Mouse (Mus musculus) G1E (cell line): ENCODE measurements around the gene Gm26897. TPM values are rescaled to one million over a fixed set of nuclear protein-coding genes. Genes with fewer than 3 reads are reported as not detected.

Experiments
- ATAC-seq: 2 replicates; pipeline ENCODE4 v1.8.0; 2016; ENCODE audit warnings: mild to moderate bottlenecking; ENCODE audit not compliant: insufficient number of reproducible peaks, poor library complexity, low FRiP score, severe bottlenecking; ENCODE audit errors: extremely low read depth
- DNase-seq: peaks from one replicate; pipeline ENCODE4 v3.0.0; 2012; ENCODE audit warnings: low spot score
- H3K27me3 ChIP-seq: 2 replicates; pipeline ENCODE4 v1.6.1; 2012; ENCODE audit warnings: mild to moderate bottlenecking, low read length, inconsistent platforms; ENCODE audit not compliant: insufficient read depth
- H3K36me3 ChIP-seq: replicated peaks from 2 replicates; pipeline ENCODE3; 2012; ENCODE audit warnings: mild to moderate bottlenecking, inconsistent platforms
- H3K4me1 ChIP-seq: 2 replicates; pipeline ENCODE4 v1.6.1; 2012; ENCODE audit warnings: low read depth, low read length, inconsistent platforms, mixed read lengths; ENCODE audit not compliant: insufficient read depth
- H3K4me3 ChIP-seq: 2 replicates; pipeline ENCODE4 v1.5.1; 2012; ENCODE audit warnings: low read depth, mild to moderate bottlenecking, inconsistent platforms, low read length, moderate library complexity, mixed read lengths
- H3K9me3 ChIP-seq: replicated peaks from 2 replicates; pipeline ENCODE4 v1.6.1; 2012; ENCODE audit warnings: inconsistent platforms
- CTCF ChIP-seq: IDR thresholded peaks from 2 replicates; pipeline ENCODE4 v1.5.1; 2012; ENCODE audit warnings: low read depth, low read length, inconsistent platforms, mixed read lengths
- GATA1 ChIP-seq: IDR thresholded peaks from 2 replicates; pipeline ENCODE4 v1.6.1; 2012; ENCODE audit warnings: borderline replicate concordance, low read length, inconsistent platforms, mixed read lengths
- GATA2 ChIP-seq: IDR thresholded peaks from 2 replicates; pipeline ENCODE4 v1.6.1; 2012; ENCODE audit warnings: low read depth, low read length, inconsistent platforms, borderline replicate concordance
- POLR2AphosphoS5 ChIP-seq: IDR thresholded peaks from 2 replicates; pipeline ENCODE4 v1.6.1; 2012; ENCODE audit warnings: low read depth, low read length, inconsistent platforms; ENCODE audit not compliant: insufficient replicate concordance
- TAL1 ChIP-seq: conservative IDR thresholded peaks from 2 replicates; pipeline ENCODE4 v1.6.1; 2012; ENCODE audit warnings: low read depth, low read length, inconsistent platforms, mixed read lengths
- polyA plus RNA-seq: library from polyadenylated mRNA; stranded (reverse); fragments of >175 nt; gene quantifications from 2 replicates; pipeline ENCODE4 v1.2.3, GENCODE M21; 2012
- total RNA-seq, 2 experiments: library from RNA; stranded (forward) in 1 of 2; stranded (reverse) in 1 of 2; fragments of 200-1000 nt in 1 of 2; fragments of >200 nt in 1 of 2; fragmentation: Nextera tagmentation in 1 of 2; gene quantifications; 2 replicates each; pipeline ENCODE4 v1.2.3; 2014 to 2017

Gm26897 gene
- total and polyA plus RNA-seq, 3 experiments = not detected

GRCm38 (mm10) chr5:111703586-111703985 is 30.1 kb upstream of the Gm26897 start:
- Histone ChIP-seq H3K9me3 (peaks cover 88% of the 10 kb centered on the region), H3K4me3 (no peak overlapping the region), H3K4me1 (no peaks in the 10 kb centered on the region), H3K36me3 (no peaks in the 10 kb centered on the region), H3K27me3 (no peaks in the 10 kb centered on the region)
- DNase-seq = no peak
- TF ChIP-seq CTCF (no peak), POLR2AphosphoS5 (no peak), GATA2 (no peak), TAL1 (no peak), GATA1 (no peak)
- no peak for ATAC-seq

DNA sequence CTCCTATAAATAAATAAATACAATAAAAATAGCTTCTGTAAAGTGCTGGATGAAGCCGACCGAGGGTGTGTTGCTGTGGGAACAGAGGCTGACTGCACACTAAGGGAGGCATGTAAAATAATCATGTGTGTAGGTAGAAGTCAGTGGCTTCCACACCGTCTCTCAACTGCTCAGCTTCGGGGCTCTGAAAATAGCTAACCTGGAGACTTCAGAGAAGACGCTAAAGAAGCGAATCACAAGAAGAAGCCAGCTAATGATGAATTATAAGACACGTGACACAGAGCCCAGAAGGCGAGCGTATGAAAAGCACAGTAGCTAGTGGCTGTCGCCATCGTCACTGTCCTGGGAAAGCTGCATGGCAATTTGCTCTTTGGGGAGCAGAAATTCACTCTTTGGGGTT is 29.4 kb upstream of the Gm26897 start:
- peaks cover 88% of the 10 kb centered on the region for H3K9me3 ChIP-seq
- TF ChIP-seq GATA2 = no peak
- no peak for TF ChIP-seq TAL1
- TF ChIP-seq POLR2AphosphoS5 = no peak
- no peak for TF ChIP-seq GATA1
- TF ChIP-seq CTCF = no peak
- ATAC-seq (no peak), DNase-seq (no peak)
- H3K4me3 ChIP-seq = no peak overlapping the region
- no peaks in the 10 kb centered on the region for H3K4me1 ChIP-seq
- no peaks in the 10 kb centered on the region for H3K27me3 ChIP-seq
- H3K36me3 ChIP-seq = no peaks in the 10 kb centered on the region

DNA sequence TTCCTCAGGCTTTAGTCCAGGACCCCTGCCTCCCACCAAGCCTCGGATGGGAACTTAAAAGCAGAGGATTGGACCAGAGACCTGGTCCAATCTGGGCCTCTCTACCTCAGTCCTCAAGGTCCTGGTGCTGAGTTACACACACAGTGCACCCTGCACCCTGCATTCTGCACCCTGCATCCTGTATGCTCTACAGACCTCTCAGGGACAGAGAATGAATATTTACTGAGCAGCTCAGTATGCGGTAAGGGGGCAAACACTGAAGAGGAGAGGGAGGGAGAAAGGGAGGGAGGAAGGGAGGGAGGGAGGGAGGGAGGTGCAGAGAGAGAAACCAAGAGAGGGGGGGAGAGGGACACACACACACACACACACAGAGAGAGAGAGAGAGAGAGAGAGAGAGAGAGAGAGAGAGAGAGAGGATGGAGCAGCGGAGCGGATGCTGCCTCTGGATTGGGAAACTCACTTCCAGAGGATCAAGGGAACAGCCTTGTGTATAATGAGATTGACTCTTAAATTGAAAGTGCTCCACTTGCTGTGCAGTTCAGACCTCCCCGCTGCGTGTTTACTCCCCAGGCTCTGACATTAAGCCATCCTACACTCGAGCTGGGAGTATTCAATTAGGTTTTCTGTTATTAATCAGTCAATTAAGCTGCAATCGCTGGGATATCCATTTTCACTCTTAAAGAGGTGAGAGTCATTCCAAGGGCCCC is 24.4 kb upstream of the Gm26897 start:
- H3K36me3 ChIP-seq = no peaks in the 10 kb centered on the region
- H3K4me3 ChIP-seq = no peak overlapping the region
- no peak for ATAC-seq
- peaks cover 66% of the 10 kb centered on the region for H3K9me3 ChIP-seq
- TF ChIP-seq GATA2 (no peak), TAL1 (no peak), POLR2AphosphoS5 (no peak), GATA1 (no peak), CTCF (no peak)
- no peaks in the 10 kb centered on the region for H3K4me1 ChIP-seq
- no peak for DNase-seq
- no peaks in the 10 kb centered on the region for H3K27me3 ChIP-seq

DNA sequence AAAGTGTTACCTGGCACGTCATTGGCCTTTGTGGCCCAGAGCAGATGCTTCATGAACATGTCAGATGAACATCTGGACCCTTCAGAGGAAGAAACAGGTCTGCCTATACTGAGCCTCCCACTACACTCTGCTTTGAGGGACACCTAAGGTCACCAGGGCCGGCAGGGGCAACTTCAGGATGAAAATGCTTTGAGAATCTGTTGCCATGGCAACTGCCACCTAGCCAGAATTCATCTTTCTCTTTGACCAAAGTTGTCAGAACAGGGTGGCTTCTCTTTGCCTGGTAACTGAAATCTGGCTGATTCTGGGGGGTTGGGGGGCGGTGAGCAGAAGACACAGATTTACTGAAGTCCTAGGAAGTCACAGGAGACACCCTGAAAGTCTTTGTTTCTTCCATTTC is 14.7 kb upstream of the Gm26897 start:
- DNase-seq (no peak), ATAC-seq (no peak)
- Histone ChIP-seq H3K4me1 (no peaks in the 10 kb centered on the region), H3K36me3 (no peaks in the 10 kb centered on the region), H3K4me3 (no peak overlapping the region), H3K27me3 (no peaks in the 10 kb centered on the region), H3K9me3 (peaks cover 83% of the 10 kb centered on the region)
- TF ChIP-seq GATA1 = no peak
- no peak for TF ChIP-seq CTCF
- no peak for TF ChIP-seq TAL1
- no peak for TF ChIP-seq GATA2
- TF ChIP-seq POLR2AphosphoS5 = no peak

- ATAC-seq (no peak), DNase-seq (no peak)
- Histone ChIP-seq H3K4me3 (no peak overlapping the region), H3K9me3 (peaks cover 88% of the 10 kb centered on the region), H3K36me3 (no peaks in the 10 kb centered on the region), H3K27me3 (no peaks in the 10 kb centered on the region), H3K4me1 (no peaks in the 10 kb centered on the region)
- TF ChIP-seq GATA1 (no peak), CTCF (no peak), TAL1 (no peak), GATA2 (no peak), POLR2AphosphoS5 (no peak)
Observed at GRCm38 (mm10) chr5:111720726-111721125, 13.0 kb upstream of the Gm26897 start.

GRCm38 (mm10) chr5:111724713-111725112 is 9.0 kb upstream of the Gm26897 start:
- no peaks in the 10 kb centered on the region for H3K4me1 ChIP-seq
- DNase-seq = no peak
- no peaks in the 10 kb centered on the region for H3K36me3 ChIP-seq
- H3K4me3 ChIP-seq = no peak overlapping the region
- peaks cover 85% of the 10 kb centered on the region for H3K9me3 ChIP-seq
- TF ChIP-seq POLR2AphosphoS5 (no peak), CTCF (no peak), GATA2 (no peak), GATA1 (no peak)
- H3K27me3 ChIP-seq = no peaks in the 10 kb centered on the region
- ATAC-seq = no peak
